Mouse (Mus musculus) forebrain, embryonic 10.5 days (tissue): ENCODE measurements around the gene Mfsd12. TPM values are rescaled to one million over a fixed set of nuclear protein-coding genes. Genes with fewer than 3 reads are reported as not detected.
A peak's percentile ranks its signal among the peaks of the same experiment; 100 is the strongest.

Experiments used
- DNase-seq: peaks from one replicate; pipeline ENCODE4 v3.0.0-alpha.2; 2017; ENCODE audit warnings: low spot score; ENCODE audit errors: extremely low spot score
- H3K27ac ChIP-seq: fragments of 300-500 bp; sonication (generic); 2 replicates; pipeline ENCODE4 v1.5.1; 2016; ENCODE audit warnings: mild to moderate bottlenecking
- H3K27me3 ChIP-seq: fragments of 300-500 bp; sonication (generic); 2 replicates; pipeline ENCODE4 v1.6.1; 2016; ENCODE audit warnings: mild to moderate bottlenecking; ENCODE audit not compliant: poor library complexity, severe bottlenecking
- H3K36me3 ChIP-seq: fragments of 300-500 bp; sonication (generic); replicated peaks from 2 replicates; pipeline ENCODE4 v1.6.1; 2016; ENCODE audit warnings: mild to moderate bottlenecking, moderate library complexity
- H3K4me1 ChIP-seq: fragments of 300-500 bp; sonication (generic); 2 replicates; pipeline ENCODE4 v1.6.1; 2016
- H3K4me3 ChIP-seq: fragments of 300-500 bp; sonication (generic); 2 replicates; pipeline ENCODE4 v1.5.1; 2016; ENCODE audit warnings: mild to moderate bottlenecking, moderate library complexity
- H3K9me3 ChIP-seq: fragments of 300-500 bp; sonication (generic); 2 replicates; pipeline ENCODE4 v1.6.1; 2016; ENCODE audit warnings: mild to moderate bottlenecking, moderate library complexity
- WGBS: fragments of 180-500 bp; shearing (Covaris S2); methylation state at CpG from one replicate; pipeline ENCODE4 v1.1.7; 2016; 5-methylcytosine and 5-hydroxymethylcytosine counted together
- polyA plus RNA-seq: library from polyadenylated mRNA; unstranded; fragments of >200 nt; fragmentation: Nextera tagmentation; extraction: Ambion mirVana; gene quantifications from 2 replicates; pipeline ENCODE4 v1.2.1, GENCODE M21; 2016

Gene Mfsd12
- polyA plus RNA-seq, 1 experiment from 2014 or later = 6.7 TPM

DNA sequence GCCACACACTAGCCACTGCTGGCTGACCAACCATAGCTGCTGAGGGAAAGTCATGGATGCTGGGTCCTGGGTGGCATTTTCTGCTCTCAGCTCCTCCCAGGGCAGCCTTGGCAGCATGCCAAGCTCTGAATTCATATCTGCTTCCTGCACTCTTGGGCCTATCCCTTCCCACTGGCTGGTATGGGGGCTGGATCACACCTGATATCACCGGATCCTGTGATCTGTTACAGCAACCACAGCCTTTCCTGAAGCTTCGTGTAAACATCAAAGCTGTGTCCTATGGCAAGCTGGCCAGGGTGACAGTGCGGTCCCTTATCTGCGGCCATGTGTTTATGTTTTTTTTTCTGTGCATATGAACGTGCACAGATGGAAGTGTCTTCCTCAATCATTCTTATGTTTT lies 24.7 kb downstream of the Mfsd12 start:
- H3K27ac ChIP-seq = no peak overlapping the region
- H3K4me3 ChIP-seq = no peak overlapping the region
- no peaks in the 10 kb centered on the region for H3K27me3 ChIP-seq
- 87% methylated on average over 5 of the region's 5 CpGs for WGBS
- DNase-seq = no peak
- H3K36me3 ChIP-seq = peaks cover 16% of the 10 kb centered on the region
- H3K9me3 ChIP-seq = no peaks in the 10 kb centered on the region
- H3K4me1 ChIP-seq = peaks cover 29% of the 10 kb centered on the region

DNA sequence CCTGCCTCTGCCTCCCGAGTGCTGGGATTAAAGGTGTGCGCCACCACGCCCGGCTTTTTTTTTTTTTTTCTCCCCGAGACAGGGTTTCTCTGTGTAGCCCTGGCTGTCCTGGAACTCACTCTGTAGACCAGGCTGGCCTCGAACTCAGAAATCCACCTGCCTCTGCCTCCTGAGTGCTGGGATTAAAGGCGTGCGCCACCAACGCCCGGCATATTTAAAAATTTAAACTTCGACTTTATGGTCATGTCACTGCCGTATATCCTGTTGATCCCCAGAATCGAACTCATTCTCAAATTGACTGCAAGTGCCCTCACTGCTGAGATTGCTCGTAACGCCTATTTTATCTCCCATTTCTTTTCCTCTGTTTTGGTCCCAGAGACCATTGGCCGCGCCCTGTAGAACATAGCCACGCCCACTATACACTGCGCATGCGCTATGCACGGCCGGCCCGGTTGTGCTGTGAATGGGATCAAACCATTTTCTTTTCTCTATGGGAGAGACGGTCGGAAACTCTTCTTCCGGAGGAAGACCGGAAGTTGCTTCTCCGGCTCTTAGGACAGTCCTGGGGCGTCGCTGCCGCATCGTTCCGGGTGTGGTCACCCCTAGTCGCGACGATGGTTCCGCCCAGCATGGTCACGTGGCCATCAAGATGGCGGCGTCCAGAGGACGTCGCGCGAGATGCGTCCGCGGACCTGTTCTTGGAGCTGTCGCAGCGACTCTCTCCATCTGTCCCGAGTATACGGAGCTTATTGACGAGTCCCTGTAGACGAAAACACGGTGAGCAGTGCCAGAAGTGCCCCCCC lies 26.7 kb downstream of the Mfsd12 start, which contains the start of the genes Dohh and Gm48551:
Dohh (plus strand) TSS at position 627 of the 803 bp plus-strand sequence.
Gm48551 (plus strand) TSS at position 665 of the 803 bp plus-strand sequence.
- 10% methylated on average over 54 of the region's 54 CpGs for WGBS
- Histone ChIP-seq H3K27ac (peak within 1 kb of the TSS; percentile 88), H3K4me1 (peaks cover 21% of the 10 kb centered on the region), H3K4me3 (peak within 1 kb of the TSS; percentile 87), H3K36me3 (peaks cover 35% of the 10 kb centered on the region), H3K27me3 (no peaks in the 10 kb centered on the region), H3K9me3 (no peaks in the 10 kb centered on the region)
- DNase-seq = peak; percentile 98

DNA sequence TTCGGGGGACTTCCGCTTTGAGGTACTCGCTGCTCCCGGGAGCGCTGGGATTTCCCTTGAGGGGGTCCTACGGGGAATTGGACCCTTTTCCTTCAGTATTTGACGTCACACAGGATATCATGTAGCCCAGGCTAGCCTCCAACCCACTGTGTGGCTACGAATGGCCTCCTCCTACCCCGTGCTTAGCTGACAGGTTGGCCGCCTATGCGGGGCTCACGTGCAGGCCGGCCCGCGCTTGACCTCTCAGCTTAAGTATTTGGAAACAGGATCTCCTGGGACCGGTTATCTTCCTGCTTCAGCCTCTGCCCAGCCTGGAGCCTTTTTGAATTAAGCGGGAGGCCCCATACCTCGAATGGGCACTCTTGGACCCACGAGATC lies 27.3 kb downstream of the Mfsd12 start:
- Histone ChIP-seq H3K4me1 (peaks cover 23% of the 10 kb centered on the region), H3K27ac (peak overlapping the region; percentile 88), H3K27me3 (no peaks in the 10 kb centered on the region), H3K36me3 (peaks cover 40% of the 10 kb centered on the region), H3K4me3 (peak overlapping the region; percentile 87), H3K9me3 (no peaks in the 10 kb centered on the region)
- under 1% methylated on average over 19 of the region's 19 CpGs for WGBS
- DNase-seq = no peak

DNA sequence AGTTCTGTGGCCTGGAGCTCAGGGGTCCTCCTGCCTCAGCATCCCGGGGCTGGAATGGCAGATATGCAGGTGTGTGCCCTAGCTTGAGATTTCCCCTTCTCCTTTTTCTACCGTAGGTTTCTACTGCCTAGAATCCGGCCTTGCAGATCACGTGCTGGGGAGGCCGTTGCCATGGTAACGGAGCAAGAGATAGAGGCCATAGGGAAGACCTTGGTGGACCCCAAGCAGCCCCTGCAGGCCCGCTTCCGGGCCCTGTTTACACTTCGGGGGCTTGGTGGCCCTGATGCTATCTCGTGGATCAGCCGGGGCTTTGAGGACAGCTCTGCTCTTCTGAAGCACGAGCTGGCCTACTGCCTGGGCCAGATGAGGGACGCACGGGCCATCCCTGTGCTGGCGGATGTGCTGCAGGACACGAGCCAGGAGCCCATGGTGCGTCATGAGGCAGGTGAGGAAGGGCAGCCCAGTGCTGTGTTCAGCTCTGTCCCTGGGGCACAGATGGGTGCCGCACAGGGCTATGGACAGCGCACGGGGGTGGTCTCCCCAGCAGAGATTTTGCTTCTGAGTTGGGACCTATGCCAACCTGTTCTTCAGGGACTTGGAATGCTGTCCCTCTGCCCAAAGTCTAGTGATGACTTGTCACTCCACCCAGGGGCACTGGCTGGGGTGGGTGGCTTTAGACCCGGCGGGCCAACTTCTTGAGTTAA lies 28.5 kb downstream of the Mfsd12 start:
- WGBS = 89% methylated on average over 22 of the region's 22 CpGs
- H3K4me1 ChIP-seq = peaks cover 29% of the 10 kb centered on the region
- H3K36me3 ChIP-seq = peaks cover 44% of the 10 kb centered on the region
- H3K27me3 ChIP-seq = no peaks in the 10 kb centered on the region
- no peak for DNase-seq
- no peak overlapping the region for H3K27ac ChIP-seq
- H3K4me3 ChIP-seq = peak overlapping the region; percentile 87
- H3K9me3 ChIP-seq = no peaks in the 10 kb centered on the region

DNA sequence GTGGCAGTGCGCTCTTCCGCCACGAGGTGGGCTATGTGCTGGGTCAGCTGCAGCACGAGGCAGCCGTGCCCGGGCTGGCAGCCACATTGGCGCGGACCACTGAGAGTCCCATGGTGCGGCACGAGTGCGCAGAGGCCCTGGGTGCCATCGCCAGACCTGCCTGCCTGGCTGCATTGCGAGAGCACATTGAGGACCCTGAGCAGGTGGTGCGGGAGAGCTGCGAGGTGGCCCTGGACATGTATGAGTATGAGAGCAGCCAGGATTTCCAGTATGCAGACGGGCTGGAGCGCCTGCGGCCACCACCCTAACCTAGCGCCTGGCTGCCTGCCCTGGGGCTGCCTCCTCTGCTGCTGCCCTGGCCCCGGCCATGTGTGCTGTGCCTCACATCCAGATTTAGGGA lies 30.4 kb downstream of the Mfsd12 start:
- WGBS = 95% methylated on average over 20 of the region's 20 CpGs
- Histone ChIP-seq H3K4me3 (0 out of 2 replicates have a peak overlapping the region, but pooled peaks have one; percentile 13), H3K27ac (no peak overlapping the region), H3K27me3 (0 out of 2 replicates have a peak, but pooled peaks cover 3% of the 10 kb centered on the region), H3K4me1 (peaks cover 34% of the 10 kb centered on the region), H3K9me3 (no peaks in the 10 kb centered on the region), H3K36me3 (peaks cover 48% of the 10 kb centered on the region)
- DNase-seq = no peak

DNA sequence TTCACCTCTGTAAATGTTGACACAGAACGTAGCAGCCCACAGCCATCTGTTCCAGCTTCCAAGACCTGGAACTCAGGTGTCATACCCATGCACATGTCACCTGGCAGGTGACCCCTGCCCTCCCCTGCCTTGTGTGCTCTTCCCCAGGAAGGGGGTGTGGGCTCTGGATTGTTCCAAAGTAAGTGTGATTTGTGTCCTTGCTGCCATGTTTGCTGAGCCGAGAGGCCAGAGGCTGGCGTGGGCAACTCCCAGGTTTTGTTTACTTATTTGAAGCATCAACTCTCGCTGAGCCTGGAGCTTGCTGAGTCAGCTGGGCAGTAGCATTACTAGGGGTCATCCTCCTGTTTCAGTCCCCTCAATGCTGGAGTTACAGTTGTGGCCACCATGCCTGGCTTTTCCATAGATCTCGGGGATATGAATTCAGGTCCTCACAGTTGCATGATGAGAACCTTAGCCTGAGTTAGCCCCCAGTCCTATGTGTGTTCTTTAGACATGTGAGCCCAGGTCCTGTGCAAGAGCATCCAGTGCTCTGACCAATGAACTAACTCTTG lies 31.3 kb downstream of the Mfsd12 start, which contains the start of gene Gm48552:
Gm48552 (plus strand) TSS at position 501 of the 551 bp plus-strand sequence.
- Histone ChIP-seq H3K4me1 (peaks cover 42% of the 10 kb centered on the region), H3K27ac (0 out of 2 replicates have a peak within 1 kb of the TSS, but pooled peaks have one; percentile 21)

DNA sequence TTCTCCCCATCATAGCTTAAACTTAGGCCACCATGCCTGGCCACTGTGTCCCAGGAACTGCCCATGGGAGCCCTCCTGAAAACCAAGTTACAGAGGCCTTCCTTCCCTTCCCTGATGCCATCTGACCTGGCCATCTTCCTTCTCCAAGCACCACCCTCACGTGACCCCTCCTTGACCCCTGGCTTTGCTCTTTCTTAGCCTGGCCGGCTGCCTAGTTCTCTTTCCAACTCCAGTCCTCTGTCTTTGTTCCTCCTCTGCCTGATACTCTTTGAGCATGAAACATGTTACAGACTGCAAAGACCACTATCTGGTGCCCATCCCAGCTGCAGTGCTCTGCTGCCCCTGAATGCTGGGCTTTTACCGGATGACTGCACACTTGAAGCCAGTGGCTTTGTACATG lies 32.1 kb downstream of the Mfsd12 start:
- no peak overlapping the region for H3K4me3 ChIP-seq
- H3K36me3 ChIP-seq = peaks cover 48% of the 10 kb centered on the region
- no peaks in the 10 kb centered on the region for H3K9me3 ChIP-seq
- no peak for DNase-seq
- H3K27me3 ChIP-seq = 0 out of 2 replicates have a peak, but pooled peaks cover 12% of the 10 kb centered on the region
- peaks cover 48% of the 10 kb centered on the region for H3K4me1 ChIP-seq
- 65% methylated on average over 3 of the region's 3 CpGs for WGBS
- H3K27ac ChIP-seq = 0 out of 2 replicates have a peak overlapping the region, but pooled peaks have one; percentile 21

More for the DNA sequence above, 31.3 kb downstream of the Mfsd12 start, which contains the start of gene Gm48552:
- no peak for DNase-seq
- H3K36me3 ChIP-seq = peaks cover 48% of the 10 kb centered on the region
- H3K9me3 ChIP-seq = no peaks in the 10 kb centered on the region
- H3K27me3 ChIP-seq = 0 out of 2 replicates have a peak, but pooled peaks cover 6% of the 10 kb centered on the region
- 91% methylated on average over 5 of the region's 5 CpGs for WGBS
- 0 out of 2 replicates have a peak within 1 kb of the TSS, but pooled peaks have one; percentile 13 for H3K4me3 ChIP-seq

DNA sequence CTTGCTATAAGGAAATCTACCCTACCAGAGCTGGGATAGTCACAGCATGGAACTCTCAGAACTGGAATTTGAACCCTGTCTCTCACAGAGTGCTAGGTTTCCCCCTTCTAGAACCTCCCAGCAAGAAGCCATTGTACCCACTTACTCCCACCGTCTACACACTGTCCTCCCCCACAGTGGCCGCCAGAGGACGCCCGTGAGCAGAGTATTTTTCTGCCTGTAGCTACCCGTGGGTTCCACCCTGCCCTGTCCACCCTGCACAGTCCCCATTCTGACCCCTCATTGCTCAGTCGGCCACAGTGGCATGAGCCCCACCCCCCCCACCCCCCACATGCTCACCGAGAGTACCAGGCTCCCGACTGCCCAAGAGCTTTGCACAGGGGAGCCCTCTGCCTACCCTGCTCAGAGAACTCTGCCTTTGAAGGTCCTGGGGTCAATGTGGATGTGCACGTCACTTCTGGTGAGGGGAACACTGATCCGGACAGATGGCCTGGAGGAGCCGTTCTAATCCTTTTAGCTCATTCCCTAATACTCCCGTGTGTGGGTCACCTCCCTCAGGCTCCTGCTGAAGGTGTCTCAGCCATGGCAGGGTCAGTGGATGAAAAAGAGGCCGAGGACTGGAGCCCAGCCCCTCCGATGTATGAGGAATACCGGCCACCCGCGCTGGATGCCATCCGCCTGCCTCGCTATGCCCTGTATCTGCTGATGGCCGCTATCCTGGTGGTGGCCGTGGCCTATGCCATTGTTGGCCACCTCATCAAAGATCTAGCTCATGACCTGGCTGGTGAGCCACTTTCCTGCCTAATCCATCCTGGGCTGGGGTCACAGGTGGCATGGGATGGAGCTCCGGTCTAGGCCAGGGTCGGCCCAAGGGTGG lies 32.7 kb downstream of the Mfsd12 start:
- Histone ChIP-seq H3K9me3 (no peaks in the 10 kb centered on the region), H3K4me3 (no peak overlapping the region), H3K36me3 (peaks cover 48% of the 10 kb centered on the region), H3K27ac (0 out of 2 replicates have a peak overlapping the region, but pooled peaks have one; percentile 21), H3K27me3 (0 out of 2 replicates have a peak, but pooled peaks cover 13% of the 10 kb centered on the region), H3K4me1 (peaks cover 44% of the 10 kb centered on the region)
- peak; percentile 72 for DNase-seq
- WGBS = 59% methylated on average over 23 of the region's 23 CpGs

DNA sequence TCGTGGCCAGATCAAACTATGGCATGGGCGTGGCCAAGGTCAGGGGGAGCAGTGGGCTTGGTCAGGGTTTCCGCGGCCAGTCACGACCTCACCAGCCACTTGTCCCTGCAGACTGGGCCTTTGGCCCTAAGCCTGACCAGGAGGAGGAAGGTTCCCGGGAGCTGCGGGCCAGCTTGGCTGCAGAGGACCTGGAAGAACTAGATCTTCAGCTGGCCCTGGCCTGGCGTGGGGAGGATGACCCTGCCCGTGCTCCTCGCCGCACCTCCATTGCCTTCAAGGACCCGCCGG lies 33.3 kb downstream of the Mfsd12 start:
- H3K27ac ChIP-seq = no peak overlapping the region
- no peak for DNase-seq
- 91% methylated on average over 13 of the region's 13 CpGs for WGBS

DNA sequence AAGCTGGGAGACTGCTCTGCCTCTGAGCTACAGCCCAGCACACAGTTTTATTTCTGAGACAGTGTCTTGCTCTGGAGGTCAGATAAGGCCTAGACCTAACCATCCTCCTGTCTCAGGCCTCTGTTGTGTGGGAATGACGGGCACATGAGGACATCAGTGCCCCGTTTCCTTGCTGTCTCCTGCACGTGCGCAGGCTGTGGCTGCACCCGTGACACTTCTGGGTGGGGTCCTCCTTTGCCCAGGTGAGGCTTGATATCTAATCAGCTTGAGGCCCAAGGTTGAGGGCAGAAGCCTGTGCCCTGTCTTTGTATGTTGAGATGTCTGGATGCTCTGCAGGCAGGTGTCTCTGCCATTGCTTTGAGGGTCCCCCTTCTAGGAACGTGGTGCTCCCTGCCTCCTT lies 35.0 kb downstream of the Mfsd12 start:
- 0 out of 2 replicates have a peak overlapping the region, but pooled peaks have one; percentile 37 for H3K4me3 ChIP-seq
- DNase-seq = no peak
- no peak overlapping the region for H3K27ac ChIP-seq
- WGBS = 92% methylated on average over 6 of the region's 6 CpGs
- no peaks in the 10 kb centered on the region for H3K9me3 ChIP-seq
- H3K36me3 ChIP-seq = peaks cover 30% of the 10 kb centered on the region
- peaks cover 21% of the 10 kb centered on the region for H3K27me3 ChIP-seq
- H3K4me1 ChIP-seq = peaks cover 46% of the 10 kb centered on the region

More for the DNA sequence above, 33.3 kb downstream of the Mfsd12 start:
- no peaks in the 10 kb centered on the region for H3K9me3 ChIP-seq
- no peak overlapping the region for H3K4me3 ChIP-seq
- 0 out of 2 replicates have a peak, but pooled peaks cover 13% of the 10 kb centered on the region for H3K27me3 ChIP-seq
- peaks cover 41% of the 10 kb centered on the region for H3K4me1 ChIP-seq
- H3K36me3 ChIP-seq = peaks cover 47% of the 10 kb centered on the region

DNA sequence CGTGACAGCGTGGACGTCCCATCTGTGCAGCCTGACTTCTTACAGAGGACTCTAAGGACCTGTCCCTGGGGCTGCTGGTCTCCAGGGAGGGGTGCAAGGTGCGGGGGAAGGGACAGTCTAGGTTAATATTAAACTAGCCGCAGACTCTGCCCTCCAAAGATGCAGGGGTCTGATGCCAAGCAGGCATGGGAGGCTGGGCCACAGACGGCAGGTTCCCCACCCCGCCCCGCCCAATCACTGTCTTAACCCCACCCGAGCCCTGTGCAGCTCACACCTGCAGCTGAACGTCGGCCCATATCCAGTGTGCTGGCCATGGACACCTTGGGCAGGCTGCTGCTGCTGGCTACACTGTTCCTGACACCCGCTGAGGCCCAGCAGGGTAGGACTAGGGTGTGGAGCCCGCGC lies 35.5 kb downstream of the Mfsd12 start, which contains the start of gene Smim24:
Smim24 (plus strand) TSS at position 271 of the 405 bp plus-strand sequence.
- H3K4me3 ChIP-seq = peak within 1 kb of the TSS; percentile 37
- peaks cover 48% of the 10 kb centered on the region for H3K4me1 ChIP-seq
- peak within 1 kb of the TSS; percentile 72 for H3K27ac ChIP-seq

More for the DNA sequence above, 35.5 kb downstream of the Mfsd12 start, which contains the start of gene Smim24:
- no peak for DNase-seq
- Histone ChIP-seq H3K9me3 (no peaks in the 10 kb centered on the region), H3K27me3 (peaks cover 26% of the 10 kb centered on the region), H3K36me3 (peaks cover 25% of the 10 kb centered on the region)
- WGBS = 71% methylated on average over 14 of the region's 14 CpGs
